Mouse (Mus musculus) embryo, embryonic 10 days (tissue): ENCODE data around the gene Tmem51.
"Not testable (repeated sequence)": the region's sequence is repeated elsewhere in the genome, so short reads cannot be mapped to it uniquely, and the experiment has no call there.

ENCODE experiments used
- DNase-seq: peaks from one replicate; pipeline ENCODE4 v3.0.0-alpha.2; 2015; ENCODE audit warnings: low spot score

The Tmem51 gene

GRCm38 (mm10) chr4:142059841-142060193 lies 24.3 kb downstream of the Tmem51 start:
- no peak for DNase-seq

DNA sequence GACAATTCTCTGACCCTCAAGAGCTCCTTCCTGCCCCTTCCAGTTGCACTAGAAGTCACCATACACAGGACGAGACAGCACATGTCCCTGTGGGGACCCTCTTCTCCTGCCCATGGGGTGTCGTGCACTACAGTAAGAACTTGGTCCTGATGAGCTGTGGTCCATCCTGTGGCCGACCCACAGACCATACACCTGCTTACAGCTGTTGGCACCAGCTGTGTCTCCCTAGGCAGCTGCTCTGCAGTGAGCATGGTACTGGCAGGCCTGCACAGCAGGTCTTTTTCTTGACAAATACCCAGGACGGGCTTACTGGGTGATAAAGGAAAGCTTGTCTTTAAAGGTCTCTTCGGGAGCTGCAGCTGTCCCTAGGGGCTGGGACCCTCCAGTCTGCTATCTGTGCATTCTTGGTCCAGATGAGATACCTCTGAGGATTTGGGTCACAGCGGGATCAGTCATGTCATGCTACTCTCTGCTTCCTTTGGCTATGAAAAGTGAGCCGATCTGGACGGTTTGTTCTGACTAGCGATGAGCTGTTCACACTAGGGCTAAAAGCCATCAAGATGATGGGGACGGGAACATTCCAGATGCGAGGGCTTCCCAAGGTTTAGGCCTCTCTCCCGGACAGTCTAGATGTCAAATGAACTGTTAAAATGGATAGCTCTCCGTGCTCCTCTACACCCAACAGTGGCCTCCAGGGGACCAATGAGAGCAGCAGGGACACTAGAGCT lies 24.8 kb downstream of the Tmem51 start:
- DNase-seq, result no peak

GRCm38 (mm10) chr4:142057529-142058216 lies 26.4 kb downstream of the Tmem51 start:
- DNase-seq, result no peak

DNA sequence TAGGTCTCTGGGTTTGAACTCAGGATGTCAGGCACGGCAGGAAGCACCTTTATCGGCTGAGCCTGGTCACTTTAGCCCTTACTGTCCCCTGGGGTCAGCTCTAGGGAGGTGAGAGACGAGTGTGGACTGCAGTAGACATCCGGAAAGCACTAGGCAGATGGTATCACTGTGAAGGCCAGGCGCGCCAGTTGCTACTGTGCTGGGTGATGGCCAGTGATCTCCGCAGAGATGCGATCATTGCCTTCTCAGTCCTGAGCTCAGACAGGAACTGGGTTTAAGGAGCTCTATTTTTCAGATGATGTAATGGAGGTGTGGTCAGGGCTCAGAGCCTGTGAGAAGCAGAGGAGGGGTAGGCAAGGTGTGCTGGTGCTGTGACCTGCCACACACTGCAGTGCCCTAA lies 28.5 kb downstream of the Tmem51 start:
- no peak for DNase-seq

DNA sequence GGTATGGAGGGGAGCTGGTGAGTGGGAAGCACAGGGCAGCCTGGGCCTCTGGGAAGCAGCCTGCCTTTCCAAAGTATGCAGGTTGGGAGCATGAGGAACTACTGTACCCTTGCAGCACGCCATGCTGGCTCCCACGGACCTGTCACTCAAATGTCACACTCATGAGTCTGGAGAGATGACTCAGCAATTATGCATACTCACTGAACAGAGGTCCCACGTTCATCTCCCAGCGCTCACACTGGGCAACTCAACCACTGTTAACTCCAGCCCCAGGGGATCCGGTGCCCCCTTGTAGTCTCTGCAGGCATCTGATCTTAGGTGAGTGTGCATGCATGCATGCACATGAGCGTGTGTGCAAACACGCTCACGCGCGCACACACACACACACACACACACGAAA lies 29.5 kb downstream of the Tmem51 start:
- DNase-seq, result no peak

DNA sequence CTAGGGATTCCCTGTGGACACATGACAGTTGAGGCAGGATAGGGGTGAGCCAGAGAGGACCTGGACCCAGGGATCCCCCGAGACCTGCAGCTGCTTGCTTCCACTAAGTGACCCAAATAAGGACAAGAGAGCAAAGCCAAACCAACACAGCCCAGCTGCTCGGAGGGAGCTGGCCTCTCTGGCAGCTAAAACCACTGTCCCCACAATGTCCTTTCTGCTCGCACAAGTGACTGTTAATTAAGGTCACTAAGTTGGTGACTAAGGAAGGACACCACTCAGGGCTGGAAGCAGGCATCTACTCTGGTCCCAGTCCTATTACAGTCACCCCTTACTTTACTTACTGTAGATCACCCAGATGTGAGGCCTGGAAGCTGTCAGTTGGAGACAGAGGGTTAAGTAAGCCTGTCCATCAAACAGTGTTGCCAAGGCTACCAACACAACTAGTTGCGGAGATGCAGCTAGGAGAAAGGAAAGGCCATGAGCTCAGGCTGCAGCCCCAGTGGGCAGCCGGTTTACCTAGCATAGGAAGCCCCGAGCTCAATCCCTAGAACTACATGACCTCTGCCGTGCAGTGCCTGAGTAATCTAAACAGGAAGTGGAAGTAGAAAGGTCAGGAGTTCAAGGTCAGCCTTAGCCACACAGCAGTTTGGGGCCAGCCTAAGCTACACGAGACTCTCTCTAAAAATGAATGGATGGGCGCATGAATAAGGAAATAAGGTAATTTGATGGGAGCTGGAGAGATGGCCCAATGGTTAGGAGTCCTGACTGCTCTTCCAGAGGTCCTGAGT lies 30.2 kb downstream of the Tmem51 start:
- no peak for DNase-seq

DNA sequence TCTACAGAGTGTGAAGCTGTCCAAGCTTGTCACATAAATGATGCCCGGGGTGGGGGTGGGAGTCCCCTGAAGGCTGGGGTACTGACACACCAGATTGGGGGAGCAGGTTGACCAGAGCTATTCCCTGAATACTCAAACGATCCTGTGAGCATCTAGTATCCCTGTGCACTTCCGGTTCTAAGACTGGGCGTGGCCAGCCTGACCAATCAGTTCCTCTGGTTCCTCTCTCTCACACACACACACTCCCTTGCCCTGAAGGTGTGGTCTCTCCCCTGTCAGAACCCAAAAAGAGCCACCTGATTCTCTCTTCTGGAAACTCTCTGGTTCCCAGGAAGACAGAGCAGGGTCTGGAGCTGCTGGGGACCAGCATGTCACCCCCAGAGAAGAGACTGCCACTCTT lies 30.8 kb downstream of the Tmem51 start:
- DNase-seq, result no peak

GRCm38 (mm10) chr4:142052391-142053132 lies 31.5 kb downstream of the Tmem51 start:
- no peak for DNase-seq

GRCm38 (mm10) chr4:142051883-142052282 lies 32.2 kb downstream of the Tmem51 start:
- not testable (repeated sequence) for DNase-seq

DNA sequence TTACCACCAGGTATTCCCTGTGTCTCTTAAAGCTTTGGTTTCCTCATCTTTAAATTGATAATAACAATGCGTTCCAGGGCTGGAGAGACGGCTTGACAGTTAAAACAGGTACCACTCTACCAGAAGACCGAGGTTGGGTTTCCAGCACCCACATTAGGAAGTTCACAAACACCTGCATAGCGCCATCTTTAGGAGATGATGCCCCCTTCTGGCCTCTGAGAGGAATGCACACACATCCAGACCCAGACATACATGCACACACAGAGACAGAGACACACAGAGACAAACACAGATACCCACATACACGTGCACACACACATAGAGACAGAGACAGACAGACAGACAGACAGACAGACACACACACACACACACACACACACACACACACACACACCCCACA lies 34.1 kb downstream of the Tmem51 start:
- no peak for DNase-seq

- no peak for DNase-seq
These were observed 35.7 kb downstream of the Tmem51 start for GRCm38 (mm10) chr4:142048391-142048790.

GRCm38 (mm10) chr4:142047005-142047404 lies 37.1 kb downstream of the Tmem51 start:
- no peak for DNase-seq

- DNase-seq, result no peak
These were observed 37.6 kb downstream of the Tmem51 start for GRCm38 (mm10) chr4:142046496-142046895.

- no peak for DNase-seq
These were observed 38.4 kb downstream of the Tmem51 start for GRCm38 (mm10) chr4:142045595-142046163.

DNA sequence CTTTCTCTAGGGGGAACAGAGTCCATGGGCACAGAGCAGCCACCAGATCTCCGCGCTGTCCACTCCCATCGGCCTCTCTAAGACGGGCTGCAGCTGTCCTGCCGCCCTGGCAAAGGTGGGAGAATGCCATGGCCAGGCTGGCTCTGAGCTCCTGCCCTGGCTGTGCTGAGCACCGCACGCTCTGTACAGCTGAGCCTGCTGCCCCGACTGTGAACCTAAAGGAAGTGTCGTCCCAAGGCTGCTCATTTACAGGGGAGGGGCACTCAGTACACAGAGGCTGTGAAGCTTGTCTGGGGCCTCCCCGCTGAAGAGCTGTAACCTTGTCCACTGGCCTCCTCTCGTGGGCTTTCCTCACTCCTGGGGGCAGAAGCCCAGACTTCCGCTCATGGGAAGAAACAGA lies 39.7 kb downstream of the Tmem51 start:
- no peak for DNase-seq

DNA sequence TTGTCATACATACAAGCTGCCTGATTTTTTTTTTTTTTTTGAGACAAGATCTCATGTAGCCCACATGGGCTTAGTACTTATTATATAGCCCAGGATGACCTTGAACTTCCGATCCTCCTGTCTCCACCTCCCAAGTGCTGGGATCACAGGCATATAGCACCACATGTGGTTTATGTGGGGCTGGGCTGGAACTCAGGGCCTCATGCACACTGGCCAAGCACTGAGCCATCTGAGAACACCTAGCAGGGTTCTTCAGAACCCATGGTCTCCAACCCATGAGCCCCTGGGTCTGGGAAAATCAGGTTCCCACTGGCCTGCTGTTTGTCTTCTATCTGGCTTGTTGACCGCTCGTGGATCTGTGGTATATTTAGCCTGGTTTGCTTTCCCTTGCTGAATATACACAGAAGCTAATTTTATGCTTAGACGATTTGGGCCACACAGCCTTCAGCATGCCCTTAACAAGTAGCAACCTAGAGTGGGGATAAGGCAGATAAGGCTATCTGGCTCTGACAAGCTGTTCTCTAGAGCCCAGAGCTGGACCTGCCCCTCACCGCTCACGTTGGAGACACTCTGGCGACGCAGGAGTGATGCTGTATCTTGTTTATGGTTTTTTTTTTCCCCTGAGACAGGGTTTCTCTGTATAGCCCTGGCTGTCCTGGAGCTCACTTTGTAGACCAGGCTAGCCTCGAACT lies 44.3 kb downstream of the Tmem51 start:
- no peak for DNase-seq

GRCm38 (mm10) chr4:142037897-142038296 lies 46.2 kb downstream of the Tmem51 start:
- peak; percentile 41 for DNase-seq

DNA sequence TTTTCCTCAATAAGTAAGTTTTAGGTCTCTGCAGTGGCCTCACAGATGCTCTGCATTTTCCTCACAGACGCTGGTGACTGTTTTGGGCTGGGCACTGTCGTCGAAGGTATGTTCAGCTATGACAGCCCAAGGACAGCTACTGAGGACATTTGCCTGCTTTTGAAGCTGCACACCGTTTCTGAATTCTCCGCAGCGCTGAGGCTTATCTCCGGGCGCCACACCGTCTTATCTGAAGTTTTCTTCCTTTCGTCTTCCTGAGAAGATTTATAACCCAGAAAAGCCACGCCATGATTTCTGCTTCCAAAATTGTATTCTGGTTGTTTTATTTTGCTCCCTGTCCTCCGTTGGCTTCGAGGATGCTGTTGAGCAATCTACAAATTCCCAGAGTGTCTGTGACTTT lies 55.6 kb downstream of the Tmem51 start:
- no peak for DNase-seq

DNA sequence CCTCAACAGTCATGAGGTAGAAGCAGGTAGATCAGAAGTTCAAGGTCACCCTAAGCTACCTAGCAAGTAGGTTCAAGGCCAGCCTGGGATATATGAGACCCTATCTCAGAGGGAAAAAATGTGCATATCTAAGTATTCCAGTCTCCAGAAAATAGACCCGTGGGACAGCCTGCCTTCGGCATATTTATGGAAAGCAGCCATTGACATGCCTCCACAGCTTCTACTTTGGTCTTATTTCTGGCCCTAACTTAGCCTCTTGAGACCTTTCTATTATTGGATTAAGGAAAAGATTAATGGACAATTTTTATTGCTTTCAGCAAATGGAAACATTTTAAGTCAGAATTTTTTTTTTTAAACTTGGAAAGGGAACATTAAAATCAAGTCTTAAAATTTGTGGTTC lies 57.1 kb downstream of the Tmem51 start:
- DNase-seq, result no peak

DNA sequence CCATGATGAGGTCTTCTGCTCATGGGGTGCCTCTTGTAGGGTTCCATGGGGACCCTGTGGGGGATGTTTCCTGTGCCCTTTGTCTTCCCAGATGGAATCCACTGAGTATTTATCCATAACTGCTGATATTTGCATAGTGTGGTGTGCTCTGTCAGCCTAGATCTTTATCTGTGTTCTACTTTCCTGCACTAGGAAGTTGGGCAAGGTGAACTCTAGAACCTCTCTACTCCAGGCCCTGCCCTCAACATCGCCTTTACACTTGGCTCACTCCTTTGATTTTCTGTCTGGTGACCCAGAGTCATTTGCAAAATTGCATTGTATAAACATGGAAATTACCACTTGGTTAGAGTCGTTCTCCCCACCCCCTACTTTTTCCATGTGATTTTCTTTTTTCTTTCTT lies 59.6 kb downstream of the Tmem51 start:
- DNase-seq, result no peak

DNA sequence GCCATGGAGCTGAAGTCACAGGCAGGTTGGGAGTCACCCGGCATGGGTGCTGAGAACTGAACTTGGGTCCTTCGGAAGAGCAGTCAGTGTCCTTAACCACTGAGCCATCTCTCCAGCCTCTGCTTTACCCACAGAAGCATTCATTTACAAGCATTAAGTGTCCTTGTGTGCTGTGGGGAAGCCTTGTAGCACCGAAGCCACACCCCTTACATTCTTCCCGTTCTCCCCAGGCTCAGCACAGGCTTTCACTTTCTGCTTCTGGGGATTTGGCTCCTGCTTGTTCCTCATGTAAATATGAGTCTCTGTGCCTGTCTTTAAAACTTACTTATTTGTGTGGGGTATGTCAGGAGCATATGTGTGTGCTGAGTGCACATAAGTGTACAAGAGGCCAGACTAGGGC lies 60.9 kb downstream of the Tmem51 start:
- DNase-seq, result no peak
